Comparison of ENCODE assay signal across 18 mouse cellular contexts in genomic region chr4:33012484-33012883, GRCm38 (mm10). TPM values are rescaled to one million over a fixed set of nuclear protein-coding genes. Genes with fewer than 3 reads are reported as not detected.
"Had no signal": no experiment of that assay in that cellular context is flagged by ENCODE, and none has a peak within 500 bp of the region (broad histone marks: within the 10 kb centered on the region; RNA-seq: fewer than 3 reads in every experiment).

No protein-coding gene starts in this region.

- H3K9ac ChIP-seq: liver, embryonic 15.5 days; liver, postnatal 0 days; lung, embryonic 15.5 days; midbrain, embryonic 12.5 days; neural tube, embryonic 12.5 days; stomach, embryonic 15.5 days had no signal

- H3K36me3 ChIP-seq: liver, embryonic 15.5 days; lung, embryonic 15.5 days; stomach, embryonic 15.5 days had no signal

- H3K4me1 ChIP-seq: liver, embryonic 15.5 days; lung, embryonic 15.5 days; midbrain, embryonic 12.5 days; neural tube, embryonic 12.5 days; stomach, embryonic 15.5 days had no signal

- ATAC-seq: liver, postnatal 0 days; lung, postnatal 0 days had no signal

- H3K27ac ChIP-seq: liver, embryonic 15.5 days; lung, embryonic 15.5 days; macrophage; midbrain, embryonic 12.5 days; neural tube, embryonic 12.5 days; stomach, embryonic 15.5 days; stomach, postnatal 0 days had no signal

- H3K9me3 ChIP-seq: liver, embryonic 15.5 days; lung, embryonic 15.5 days; megakaryocyte, embryonic 14.5 days; midbrain, embryonic 12.5 days; neural tube, embryonic 12.5 days; stomach, embryonic 15.5 days had no signal

- H3K4me3 ChIP-seq: liver, embryonic 15.5 days; lung, embryonic 15.5 days; megakaryocyte, embryonic 14.5 days; midbrain, embryonic 12.5 days; neural tube, embryonic 12.5 days; stomach, embryonic 15.5 days had no signal

- DNase-seq: liver, postnatal 0 days; lung, adult 2 months; lung, postnatal 14 days; lung, postnatal 36 days; midbrain, embryonic 14.5 days; right cerebral cortex, postnatal 14 days; thymus, adult 2 months; thymus, postnatal 14 days; thymus, postnatal 36 days had no signal

- H3K4me2 ChIP-seq: liver, embryonic 15.5 days; lung, embryonic 15.5 days; midbrain, embryonic 12.5 days; neural tube, embryonic 12.5 days; stomach, embryonic 15.5 days had no signal

- H3K27me3 ChIP-seq: liver, embryonic 15.5 days; lung, embryonic 15.5 days; midbrain, embryonic 12.5 days; neural tube, embryonic 12.5 days; stomach, embryonic 15.5 days had no signal

RNA-seq across cellular contexts. Expression of gene Gabrr2, which starts 50.3 kb away (rescaled TPM):
- polyA plus RNA-seq: liver, embryonic 15.5 days; liver, postnatal 0 days; macrophage had no signal
